Mouse (Mus musculus): ENCODE data around the gene Amz2. TPM values are rescaled to one million over a fixed set of nuclear protein-coding genes. Genes with fewer than 3 reads are reported as not detected.

Gene Amz2
- polyA plus RNA-seq, 1 experiment from 2014 or later: 59.4 TPM

- Histone ChIP-seq H3K4me1 (ENCODE audit: control insufficient read depth, insufficient read depth, low read depth, low read length) (peaks cover 10% of the 10 kb centered on the region), H3K9me3 (ENCODE audit: control insufficient read depth, low read length) (no peaks in the 10 kb centered on the region), H3K4me2 (ENCODE audit: low read length) (no peak overlapping the region), H3K4me3 (ENCODE audit: low read length) (no peak overlapping the region), H3K27ac (ENCODE audit: low read depth, low read length) (no peak overlapping the region), H3K27me3 (replicated peaks; ENCODE audit: control insufficient read depth, insufficient read depth, low read length) (no peaks in the 10 kb centered on the region; the same call in 1 of the 2 replicates), H3K9ac (ENCODE audit: low read depth, low read length) (no peak overlapping the region), H3K36me3 (ENCODE audit: control insufficient read depth, insufficient read depth, low read length) (peaks cover 25% of the 10 kb centered on the region)
- no peak for ATAC-seq
- 69% methylated on average over 7 of the region's 8 CpGs for WGBS
Measured at GRCm38 (mm10) chr11:109436889-109437288, 11.1 kb downstream of the Amz2 start.

GRCm38 (mm10) chr11:109439209-109439608 lies 13.5 kb downstream of the Amz2 start:
- Histone ChIP-seq H3K4me2 (ENCODE audit: low read length) (peak overlapping the region; percentile 66), H3K9ac (ENCODE audit: low read depth, low read length) (peak overlapping the region; percentile 62; the same call in 1 of the 2 replicates), H3K4me3 (ENCODE audit: low read length) (no peak overlapping the region), H3K27me3 (replicated peaks; ENCODE audit: control insufficient read depth, insufficient read depth, low read length) (no peaks in the 10 kb centered on the region; the same call in 1 of the 2 replicates), H3K9me3 (ENCODE audit: control insufficient read depth, low read length) (no peaks in the 10 kb centered on the region), H3K4me1 (ENCODE audit: control insufficient read depth, insufficient read depth, low read depth, low read length) (peaks cover 10% of the 10 kb centered on the region), H3K36me3 (ENCODE audit: control insufficient read depth, insufficient read depth, low read length) (peaks cover 18% of the 10 kb centered on the region), H3K27ac (ENCODE audit: low read depth, low read length) (no peak overlapping the region)
- 18% methylated on average over 5 of the region's 5 CpGs for WGBS
- ATAC-seq: peak; percentile 40; the same call in 1 of the 2 replicates

- H3K36me3 ChIP-seq (ENCODE audit: control insufficient read depth, insufficient read depth, low read length): peaks cover 13% of the 10 kb centered on the region
- 2% methylated on average over 32 of the region's 32 CpGs for WGBS
- no peak overlapping the region for H3K27ac ChIP-seq (ENCODE audit: low read depth, low read length)
Measured at GRCm38 (mm10) chr11:109439829-109440340, 14.1 kb downstream of the Amz2 start.

GRCm38 (mm10) chr11:109440641-109441040 lies 14.9 kb downstream of the Amz2 start:
- Histone ChIP-seq H3K4me2 (ENCODE audit: low read length) (peak overlapping the region; percentile 66), H3K27me3 (replicated peaks; ENCODE audit: control insufficient read depth, insufficient read depth, low read length) (no peaks in the 10 kb centered on the region; the same call in 1 of the 2 replicates), H3K4me1 (ENCODE audit: control insufficient read depth, insufficient read depth, low read depth, low read length) (peaks cover 10% of the 10 kb centered on the region), H3K9me3 (ENCODE audit: control insufficient read depth, low read length) (no peaks in the 10 kb centered on the region), H3K36me3 (ENCODE audit: control insufficient read depth, insufficient read depth, low read length) (peaks cover 6% of the 10 kb centered on the region; the same call in 1 of the 2 replicates), H3K9ac (ENCODE audit: low read depth, low read length) (no peak overlapping the region; the same call in 1 of the 2 replicates), H3K27ac (ENCODE audit: low read depth, low read length) (no peak overlapping the region), H3K4me3 (ENCODE audit: low read length) (no peak overlapping the region)
- WGBS: 68% methylated on average over 4 of the region's 4 CpGs
- no peak for ATAC-seq

More at GRCm38 (mm10) chr11:109439829-109440340, 14.1 kb downstream of the Amz2 start:
- Histone ChIP-seq H3K9ac (ENCODE audit: low read depth, low read length) (peak overlapping the region; percentile 62), H3K27me3 (replicated peaks; ENCODE audit: control insufficient read depth, insufficient read depth, low read length) (no peaks in the 10 kb centered on the region; the same call in 1 of the 2 replicates), H3K9me3 (ENCODE audit: control insufficient read depth, low read length) (no peaks in the 10 kb centered on the region), H3K4me1 (ENCODE audit: control insufficient read depth, insufficient read depth, low read depth, low read length) (peaks cover 10% of the 10 kb centered on the region), H3K4me3 (ENCODE audit: low read length) (peak overlapping the region; percentile 45), H3K4me2 (ENCODE audit: low read length) (peak overlapping the region; percentile 66)
- ATAC-seq: peak; percentile 76

- peaks cover 10% of the 10 kb centered on the region for H3K4me1 ChIP-seq (ENCODE audit: control insufficient read depth, insufficient read depth, low read depth, low read length)
- no peak overlapping the region for H3K27ac ChIP-seq (ENCODE audit: low read depth, low read length)
- no peak for ATAC-seq
- WGBS: 60% methylated on average over 3 of the region's 3 CpGs
- H3K27me3 ChIP-seq (replicated peaks; ENCODE audit: control insufficient read depth, insufficient read depth, low read length): no peaks in the 10 kb centered on the region; the same call in 1 of the 2 replicates
- H3K36me3 ChIP-seq (ENCODE audit: control insufficient read depth, insufficient read depth, low read length): peaks cover 3% of the 10 kb centered on the region; the same call in 1 of the 2 replicates
- no peak overlapping the region for H3K4me3 ChIP-seq (ENCODE audit: low read length)
- H3K9ac ChIP-seq (ENCODE audit: low read depth, low read length): no peak overlapping the region
- no peak overlapping the region for H3K4me2 ChIP-seq (ENCODE audit: low read length)
- H3K9me3 ChIP-seq (ENCODE audit: control insufficient read depth, low read length): no peaks in the 10 kb centered on the region
Measured at GRCm38 (mm10) chr11:109441119-109441518, 15.4 kb downstream of the Amz2 start.

- 72% methylated on average over 5 of the region's 5 CpGs for WGBS
- no peaks in the 10 kb centered on the region for H3K9me3 ChIP-seq (ENCODE audit: control insufficient read depth, low read length)
- no peak overlapping the region for H3K27ac ChIP-seq (ENCODE audit: low read depth, low read length)
Measured at GRCm38 (mm10) chr11:109442166-109442730, 16.5 kb downstream of the Amz2 start.

GRCm38 (mm10) chr11:109443468-109444263 lies 17.9 kb downstream of the Amz2 start:
- Histone ChIP-seq H3K4me2 (ENCODE audit: low read length) (no peak overlapping the region), H3K9me3 (ENCODE audit: control insufficient read depth, low read length) (no peaks in the 10 kb centered on the region), H3K27me3 (replicated peaks; ENCODE audit: control insufficient read depth, insufficient read depth, low read length) (no peaks in the 10 kb centered on the region; the same call in 1 of the 2 replicates), H3K4me3 (ENCODE audit: low read length) (no peak overlapping the region), H3K27ac (ENCODE audit: low read depth, low read length) (no peak overlapping the region), H3K36me3 (ENCODE audit: control insufficient read depth, insufficient read depth, low read length) (no peaks in the 10 kb centered on the region), H3K4me1 (ENCODE audit: control insufficient read depth, insufficient read depth, low read depth, low read length) (peaks cover 10% of the 10 kb centered on the region), H3K9ac (ENCODE audit: low read depth, low read length) (no peak overlapping the region)
- ATAC-seq: no peak
- 93% methylated on average over 8 of the region's 8 CpGs for WGBS

More at GRCm38 (mm10) chr11:109442166-109442730, 16.5 kb downstream of the Amz2 start:
- no peak for ATAC-seq
- H3K4me1 ChIP-seq (ENCODE audit: control insufficient read depth, insufficient read depth, low read depth, low read length): peaks cover 10% of the 10 kb centered on the region
- H3K4me3 ChIP-seq (ENCODE audit: low read length): no peak overlapping the region
- H3K27me3 ChIP-seq (replicated peaks; ENCODE audit: control insufficient read depth, insufficient read depth, low read length): no peaks in the 10 kb centered on the region; the same call in 1 of the 2 replicates
- no peak overlapping the region for H3K4me2 ChIP-seq (ENCODE audit: low read length)
- H3K9ac ChIP-seq (ENCODE audit: low read depth, low read length): no peak overlapping the region
- H3K36me3 ChIP-seq (ENCODE audit: control insufficient read depth, insufficient read depth, low read length): no peaks in the 10 kb centered on the region

- no peak overlapping the region for H3K9ac ChIP-seq (ENCODE audit: low read depth, low read length)
- no peaks in the 10 kb centered on the region for H3K9me3 ChIP-seq (ENCODE audit: control insufficient read depth, low read length)
- no peak for ATAC-seq
- peaks cover 9% of the 10 kb centered on the region for H3K4me1 ChIP-seq (ENCODE audit: control insufficient read depth, insufficient read depth, low read depth, low read length)
- 47% methylated on average over 7 of the region's 7 CpGs for WGBS
- no peak overlapping the region for H3K4me3 ChIP-seq (ENCODE audit: low read length)
- no peaks in the 10 kb centered on the region; the same call in 1 of the 2 replicates for H3K27me3 ChIP-seq (replicated peaks; ENCODE audit: control insufficient read depth, insufficient read depth, low read length)
- H3K4me2 ChIP-seq (ENCODE audit: low read length): no peak overlapping the region
- no peaks in the 10 kb centered on the region for H3K36me3 ChIP-seq (ENCODE audit: control insufficient read depth, insufficient read depth, low read length)
- H3K27ac ChIP-seq (ENCODE audit: low read depth, low read length): no peak overlapping the region
Measured at GRCm38 (mm10) chr11:109444600-109444999, 18.9 kb downstream of the Amz2 start.
